Mouse (Mus musculus) left cerebral cortex, adult 2 months (tissue): ENCODE data around the gene Ttyh2. TPM values are rescaled to one million over a fixed set of nuclear protein-coding genes. Genes with fewer than 3 reads are reported as not detected.

Source experiments
- DNase-seq, 2 experiments: peaks; one replicate each; pipeline ENCODE4 v3.0.0; 2021 to 2022; ENCODE audit warnings: low spot score in 2 of 2, mixed read lengths in 1 of 2; ENCODE audit errors: extremely low spot score in 1 of 2
- H3K27ac ChIP-seq: fragments of 200-600 bp; 2 replicates; pipeline ENCODE4 v1.8.1; 2022
- H3K4me3 ChIP-seq: fragments of 200-600 bp; 2 replicates; pipeline ENCODE4 v1.8.1; 2022
- CTCF ChIP-seq: fragments of 200-600 bp; IDR thresholded peaks from 2 replicates; pipeline ENCODE4 v1.8.1; 2022; ENCODE audit warnings: antibody characterized with exemption, mild to moderate bottlenecking, moderate library complexity
- intact Hi-C: fragments of 180-260 bp; cut with DNase I; formaldehyde crosslinking; loops from one replicate; pipeline ENCODE4 v1.15.1; 2025
- total RNA-seq, 2 experiments: library from RNA; stranded (reverse); gene quantifications; 2 replicates each; pipeline ENCODE4 v1.2.3; 2021

Gene Ttyh2
- total RNA-seq, 2 experiments from 2014 or later = 18.5 to 18.6 TPM

- TF ChIP-seq CTCF = no peak
- DNase-seq = no peak
- Histone ChIP-seq H3K27ac (no peak overlapping the region), H3K4me3 (no peak overlapping the region)
- intact Hi-C loops = no loop called here
Measured at GRCm38 (mm10) chr11:114641136-114641535, 34.1 kb upstream of the Ttyh2 start.

GRCm38 (mm10) chr11:114642184-114642583 lies 33.0 kb upstream of the Ttyh2 start:
- no peak for TF ChIP-seq CTCF
- Histone ChIP-seq H3K4me3 (no peak overlapping the region), H3K27ac (no peak overlapping the region)
- intact Hi-C loops = no loop called here
- no peak for DNase-seq

- Histone ChIP-seq H3K27ac (no peak overlapping the region), H3K4me3 (no peak overlapping the region)
- intact Hi-C loops = no loop called here
- no peak for TF ChIP-seq CTCF
- DNase-seq = no peak
Measured at GRCm38 (mm10) chr11:114642926-114643325, 32.3 kb upstream of the Ttyh2 start.

GRCm38 (mm10) chr11:114644122-114644521 lies 31.1 kb upstream of the Ttyh2 start:
- TF ChIP-seq CTCF = no peak; the same call in 1 of the 2 replicates
- intact Hi-C loops = no loop called here
- H3K27ac ChIP-seq = no peak overlapping the region
- no peak for DNase-seq
- H3K4me3 ChIP-seq = no peak overlapping the region

- H3K4me3 ChIP-seq = no peak overlapping the region
- DNase-seq = no peak
- TF ChIP-seq CTCF = peak; percentile 20
- H3K27ac ChIP-seq = no peak overlapping the region
- intact Hi-C loops = no loop called here
Measured at GRCm38 (mm10) chr11:114649510-114649909, 25.7 kb upstream of the Ttyh2 start.

- intact Hi-C loops = loop anchor here (5.0 kb wide), 1 partner anchor 945 kb away; no protein-coding TSS in a partner anchor
Measured at GRCm38 (mm10) chr11:114652531-114652930, 22.7 kb upstream of the Ttyh2 start.

GRCm38 (mm10) chr11:114653664-114654063 lies 21.6 kb upstream of the Ttyh2 start:
- intact Hi-C loops = loop anchor here (5.0 kb wide), 1 partner anchor 946 kb away; no protein-coding TSS in a partner anchor
- no peak for TF ChIP-seq CTCF
- Histone ChIP-seq H3K4me3 (no peak overlapping the region), H3K27ac (no peak overlapping the region)
- DNase-seq = no peak

More at GRCm38 (mm10) chr11:114652531-114652930, 22.7 kb upstream of the Ttyh2 start:
- DNase-seq = no peak
- Histone ChIP-seq H3K27ac (no peak overlapping the region), H3K4me3 (no peak overlapping the region)
- no peak for TF ChIP-seq CTCF

- no peak overlapping the region for H3K4me3 ChIP-seq
- peak; percentile 50 for TF ChIP-seq CTCF
- intact Hi-C loops = loop anchor here (5.0 kb wide), 1 partner anchor 947 kb away; no protein-coding TSS in a partner anchor
- no peak for DNase-seq
- no peak overlapping the region for H3K27ac ChIP-seq
Measured at GRCm38 (mm10) chr11:114654552-114654951, 20.7 kb upstream of the Ttyh2 start.

- intact Hi-C loops = no loop called here
- Histone ChIP-seq H3K27ac (no peak overlapping the region), H3K4me3 (no peak overlapping the region)
- no peak for TF ChIP-seq CTCF
- DNase-seq = no peak
Measured at GRCm38 (mm10) chr11:114655350-114656008, 19.8 kb upstream of the Ttyh2 start.

GRCm38 (mm10) chr11:114656994-114657644 lies 18.1 kb upstream of the Ttyh2 start:
- Histone ChIP-seq H3K4me3 (no peak overlapping the region), H3K27ac (no peak overlapping the region)
- intact Hi-C loops = no loop called here
- TF ChIP-seq CTCF = no peak
- no peak for DNase-seq

GRCm38 (mm10) chr11:114657737-114658136 lies 17.5 kb upstream of the Ttyh2 start:
- TF ChIP-seq CTCF = peak; percentile 77
- H3K27ac ChIP-seq = no peak overlapping the region
- peak in 1 of 2 experiments; percentile 71 for DNase-seq
- no peak overlapping the region for H3K4me3 ChIP-seq
- intact Hi-C loops = no loop called here

- intact Hi-C loops = no loop called here
- no peak for TF ChIP-seq CTCF
- no peak for DNase-seq
- H3K27ac ChIP-seq = no peak overlapping the region
- H3K4me3 ChIP-seq = no peak overlapping the region
Measured at GRCm38 (mm10) chr11:114662161-114662560, 13.1 kb upstream of the Ttyh2 start.
